Mouse (Mus musculus) testis, postnatal 10 days (tissue): Measurements from ENCODE around the gene Sac3d1.

Experiments used
- DNase-seq: peaks from one replicate; pipeline ENCODE4 v3.0.0; 2021; ENCODE audit warnings: low spot score

Sac3d1 gene

GRCm38 (mm10) chr19:6068951-6069350 lies 49.5 kb downstream of the Sac3d1 start:
- DNase-seq, result no peak

GRCm38 (mm10) chr19:6067724-6068415 lies 50.6 kb downstream of the Sac3d1 start, which contains the start of gene Tm7sf2:
TSS of gene Tm7sf2 (minus strand) at chr19:6068373.
- DNase-seq, result peak; percentile 89

- peak; percentile 90 for DNase-seq
These were observed 51.3 kb downstream of the Sac3d1 start for GRCm38 (mm10) chr19:6067011-6067723.

GRCm38 (mm10) chr19:6066571-6066970 lies 51.9 kb downstream of the Sac3d1 start:
- no peak for DNase-seq
